Mouse (Mus musculus): ENCODE measurements around the gene Wdfy2.

DNA sequence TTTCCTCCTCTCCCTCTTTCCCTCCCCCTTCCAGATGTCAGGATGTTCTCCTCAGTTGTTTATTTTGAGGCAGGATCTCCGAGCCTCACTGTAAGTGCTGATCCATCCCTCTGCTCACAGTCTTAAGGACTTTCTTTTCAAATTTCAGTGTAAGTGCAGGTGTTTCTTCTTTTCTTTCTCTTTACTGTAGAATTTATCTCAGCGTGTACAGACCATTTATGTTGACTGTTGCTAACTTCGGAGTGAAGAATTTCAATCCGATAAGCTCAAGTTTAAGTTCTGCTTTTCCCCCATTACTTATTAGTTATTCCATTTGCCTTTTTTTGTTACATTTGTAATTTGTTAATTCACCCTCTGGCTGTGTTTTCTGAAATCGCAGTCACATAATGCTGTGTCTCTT is 29.6 kb downstream of the Wdfy2 start:
- TF ChIP-seq POLR2A (IDR thresholded peaks at IDR 0.05; ENCODE audit: extremely low read depth, insufficient read depth, low read length) (no peak), CTCF (IDR thresholded peaks at IDR 0.05; ENCODE audit: low read depth, low read length) (no peak)

Measured in liver, adult 2 months (tissue).